Mouse (Mus musculus): ENCODE measurements around the gene Nhp2. TPM values are rescaled to one million over a fixed set of nuclear protein-coding genes. Genes with fewer than 3 reads are reported as not detected.
"Not testable (repeated sequence)": the region's sequence is repeated elsewhere in the genome, so short reads cannot be mapped to it uniquely, and the experiment has no call there.

Gene Nhp2
- polyA plus RNA-seq, 1 experiment from 2014 or later, result 279 TPM

GRCm38 (mm10) chr11:51632130-51632753 is 12.7 kb downstream of the Nhp2 start:
- H3K27me3 ChIP-seq (ENCODE audit: poor library complexity, severe bottlenecking), result no peaks in the 10 kb centered on the region

DNA sequence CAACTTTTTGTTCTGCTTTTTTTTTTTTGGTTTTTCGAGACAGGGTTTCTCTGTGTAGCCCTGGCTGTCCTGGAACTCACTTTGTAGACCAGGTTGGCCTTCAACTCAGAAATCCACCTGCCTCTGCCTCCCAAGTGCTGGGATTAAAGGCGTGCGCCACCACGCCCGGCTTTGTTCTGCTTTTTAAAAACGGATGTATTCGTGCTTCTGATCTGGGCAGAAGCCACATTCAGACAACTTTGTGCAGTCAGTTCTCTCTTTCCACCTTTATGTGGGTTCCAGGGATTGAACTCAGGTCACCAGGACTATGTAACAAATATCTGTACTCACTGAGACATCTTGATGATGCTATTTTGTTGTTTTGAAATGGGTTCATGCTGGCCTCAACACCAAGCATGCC is 13.7 kb downstream of the Nhp2 start:
- WGBS, result 88% methylated on average over 7 of the region's 7 CpGs
- H3K9me3 ChIP-seq; H3K27me3 ChIP-seq (ENCODE audit: poor library complexity, severe bottlenecking); DNase-seq (ENCODE audit: extremely low spot score, low spot score); H3K27ac ChIP-seq; H3K4me3 ChIP-seq: not testable (repeated sequence)
- Histone ChIP-seq H3K4me1 (peaks cover 36% of the 10 kb centered on the region), H3K36me3 (replicated peaks) (peaks cover 26% of the 10 kb centered on the region)

More at GRCm38 (mm10) chr11:51632130-51632753, 12.7 kb downstream of the Nhp2 start:
- DNase-seq (ENCODE audit: extremely low spot score, low spot score), result no peak
- WGBS, result 92% methylated on average over 6 of the region's 6 CpGs
- H3K27ac ChIP-seq, result no peak overlapping the region
- peaks cover 27% of the 10 kb centered on the region for H3K4me1 ChIP-seq
- no peaks in the 10 kb centered on the region for H3K9me3 ChIP-seq
- H3K4me3 ChIP-seq, result no peak overlapping the region
- H3K36me3 ChIP-seq (replicated peaks), result peaks cover 35% of the 10 kb centered on the region

GRCm38 (mm10) chr11:51633721-51634120 is 14.2 kb downstream of the Nhp2 start:
- Histone ChIP-seq H3K4me1 (peaks cover 41% of the 10 kb centered on the region), H3K27ac (no peak overlapping the region), H3K4me3 (no peak overlapping the region), H3K36me3 (replicated peaks) (peaks cover 22% of the 10 kb centered on the region), H3K9me3 (no peaks in the 10 kb centered on the region), H3K27me3 (ENCODE audit: poor library complexity, severe bottlenecking) (no peaks in the 10 kb centered on the region)
- 95% methylated on average over 3 of the region's 3 CpGs for WGBS
- no peak for DNase-seq (ENCODE audit: extremely low spot score, low spot score)

GRCm38 (mm10) chr11:51635127-51635524 is 15.6 kb downstream of the Nhp2 start:
- peak overlapping the region; percentile 86 for H3K27ac ChIP-seq
- H3K4me3 ChIP-seq, result peak overlapping the region; percentile 63
- H3K4me1 ChIP-seq, result peaks cover 41% of the 10 kb centered on the region
- no peaks in the 10 kb centered on the region for H3K9me3 ChIP-seq
- H3K36me3 ChIP-seq (replicated peaks), result 0 out of 2 replicates have a peak, but pooled peaks cover 10% of the 10 kb centered on the region
- no peaks in the 10 kb centered on the region for H3K27me3 ChIP-seq (ENCODE audit: poor library complexity, severe bottlenecking)
- DNase-seq (ENCODE audit: extremely low spot score, low spot score), result no peak
- 27% methylated on average over 6 of the region's 6 CpGs for WGBS

- under 1% methylated on average over 61 of the region's 61 CpGs for WGBS
- H3K27me3 ChIP-seq (ENCODE audit: poor library complexity, severe bottlenecking), result no peaks in the 10 kb centered on the region
- peaks cover 41% of the 10 kb centered on the region for H3K4me1 ChIP-seq
- 0 out of 2 replicates have a peak, but pooled peaks cover 10% of the 10 kb centered on the region for H3K36me3 ChIP-seq (replicated peaks)
- no peaks in the 10 kb centered on the region for H3K9me3 ChIP-seq
- peak; percentile 84 for DNase-seq (ENCODE audit: extremely low spot score, low spot score)
- peak within 1 kb of the TSS; percentile 63 for H3K4me3 ChIP-seq
- H3K27ac ChIP-seq, result peak within 1 kb of the TSS; percentile 86
These were observed 16.2 kb downstream of the Nhp2 start, which contains the start of gene Rmnd5b for GRCm38 (mm10) chr11:51635525-51636322. Rmnd5b (minus strand) TSS chr11:51635896.

- peak overlapping the region; percentile 86 for H3K27ac ChIP-seq
These were observed 16.8 kb downstream of the Nhp2 start for GRCm38 (mm10) chr11:51636323-51636684.

GRCm38 (mm10) chr11:51637971-51638414 is 18.5 kb downstream of the Nhp2 start:
- WGBS, result 2% methylated on average over 17 of the region's 17 CpGs
- H3K27me3 ChIP-seq (ENCODE audit: poor library complexity, severe bottlenecking), result no peaks in the 10 kb centered on the region
- H3K36me3 ChIP-seq (replicated peaks), result peaks cover 17% of the 10 kb centered on the region
- H3K27ac ChIP-seq, result peak overlapping the region; percentile 81
- no peaks in the 10 kb centered on the region for H3K9me3 ChIP-seq
- peak; percentile 67 for DNase-seq (ENCODE audit: extremely low spot score, low spot score)
- peak overlapping the region; percentile 38 for H3K4me3 ChIP-seq
- peaks cover 41% of the 10 kb centered on the region for H3K4me1 ChIP-seq

More at GRCm38 (mm10) chr11:51636323-51636684, 16.8 kb downstream of the Nhp2 start:
- peak; percentile 65 for DNase-seq (ENCODE audit: extremely low spot score, low spot score)
- no peaks in the 10 kb centered on the region for H3K27me3 ChIP-seq (ENCODE audit: poor library complexity, severe bottlenecking)
- 5% methylated on average over 6 of the region's 6 CpGs for WGBS
- H3K9me3 ChIP-seq, result no peaks in the 10 kb centered on the region
- H3K4me3 ChIP-seq, result peak overlapping the region; percentile 63
- 0 out of 2 replicates have a peak, but pooled peaks cover 7% of the 10 kb centered on the region for H3K36me3 ChIP-seq (replicated peaks)
- peaks cover 41% of the 10 kb centered on the region for H3K4me1 ChIP-seq

GRCm38 (mm10) chr11:51638497-51638896 is 19.0 kb downstream of the Nhp2 start:
- whole genome bisulfite sequencing, result 74% methylated on average over 5 of the region's 5 CpGs

GRCm38 (mm10) chr11:51640748-51641147 is 21.2 kb downstream of the Nhp2 start:
- no peak overlapping the region for H3K27ac ChIP-seq
- H3K4me1 ChIP-seq, result peaks cover 38% of the 10 kb centered on the region
- peaks cover 41% of the 10 kb centered on the region for H3K36me3 ChIP-seq (replicated peaks)
- H3K9me3 ChIP-seq, result no peaks in the 10 kb centered on the region
- 91% methylated on average over 7 of the region's 7 CpGs for WGBS
- H3K4me3 ChIP-seq, result no peak overlapping the region
- H3K27me3 ChIP-seq (ENCODE audit: poor library complexity, severe bottlenecking), result 0 out of 2 replicates have a peak, but pooled peaks cover 12% of the 10 kb centered on the region
- DNase-seq (ENCODE audit: extremely low spot score, low spot score), result no peak

More at GRCm38 (mm10) chr11:51638497-51638896, 19.0 kb downstream of the Nhp2 start:
- H3K36me3 ChIP-seq (replicated peaks), result peaks cover 21% of the 10 kb centered on the region
- no peak for DNase-seq (ENCODE audit: extremely low spot score, low spot score)
- H3K4me3 ChIP-seq, result peak overlapping the region; percentile 38; the same call in 1 of the 2 replicates
- H3K27me3 ChIP-seq (ENCODE audit: poor library complexity, severe bottlenecking), result 0 out of 2 replicates have a peak, but pooled peaks cover 3% of the 10 kb centered on the region
- H3K9me3 ChIP-seq, result no peaks in the 10 kb centered on the region
- peaks cover 43% of the 10 kb centered on the region for H3K4me1 ChIP-seq
- peak overlapping the region; percentile 81 for H3K27ac ChIP-seq

DNA sequence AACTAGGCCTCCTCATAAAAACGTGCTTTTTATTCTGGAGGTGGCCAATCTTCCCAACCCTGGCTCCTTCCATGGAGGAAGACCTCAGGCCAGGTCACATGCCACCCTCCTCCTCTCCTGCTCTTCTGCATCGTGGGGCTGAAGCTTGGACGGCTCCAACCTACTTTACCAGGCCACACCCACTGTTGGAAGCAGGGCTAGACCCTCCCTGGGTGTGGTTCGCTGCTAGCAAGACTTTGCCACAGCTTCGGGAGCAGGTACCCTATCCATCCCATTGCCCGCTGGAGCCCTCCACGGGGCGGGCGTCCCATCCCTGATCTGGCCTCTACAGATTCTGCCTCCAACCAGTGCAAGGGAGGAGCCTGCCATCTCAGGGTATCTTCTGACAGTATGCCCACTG is 23.7 kb downstream of the Nhp2 start:
- H3K4me3 ChIP-seq, result no peak overlapping the region
- 76% methylated on average over 9 of the region's 9 CpGs for WGBS
- peaks cover 43% of the 10 kb centered on the region for H3K36me3 ChIP-seq (replicated peaks)
- H3K27me3 ChIP-seq (ENCODE audit: poor library complexity, severe bottlenecking), result 0 out of 2 replicates have a peak, but pooled peaks cover 12% of the 10 kb centered on the region
- H3K4me1 ChIP-seq, result peaks cover 39% of the 10 kb centered on the region
- no peak overlapping the region for H3K27ac ChIP-seq
- DNase-seq (ENCODE audit: extremely low spot score, low spot score), result no peak
- no peaks in the 10 kb centered on the region for H3K9me3 ChIP-seq

DNA sequence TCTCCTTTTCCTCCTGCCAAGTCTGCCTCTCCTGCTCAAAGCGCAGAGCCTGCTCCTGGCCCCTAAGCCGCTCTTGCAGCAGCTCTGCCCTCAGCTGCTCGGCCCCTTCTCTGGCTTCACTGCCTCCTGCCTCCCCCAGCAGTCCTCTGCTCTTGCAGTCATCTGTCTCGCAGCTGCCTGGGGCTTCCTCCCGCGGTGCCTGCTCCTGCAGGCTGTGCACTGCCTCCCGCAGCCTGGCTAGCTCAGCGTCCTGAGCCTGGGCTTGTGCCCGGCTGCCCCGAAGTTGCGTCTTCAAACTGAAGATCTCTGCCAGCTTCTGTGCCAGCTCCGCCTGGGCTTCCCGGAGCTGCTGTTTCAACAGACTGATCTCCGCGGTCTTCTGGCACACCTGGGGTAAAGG is 24.2 kb downstream of the Nhp2 start:
- DNase-seq (ENCODE audit: extremely low spot score, low spot score), result no peak
- Histone ChIP-seq H3K4me1 (peaks cover 40% of the 10 kb centered on the region), H3K27ac (peak overlapping the region; percentile 62; the same call in 1 of the 2 replicates), H3K9me3 (no peaks in the 10 kb centered on the region), H3K36me3 (replicated peaks) (peaks cover 43% of the 10 kb centered on the region), H3K27me3 (ENCODE audit: poor library complexity, severe bottlenecking) (0 out of 2 replicates have a peak, but pooled peaks cover 12% of the 10 kb centered on the region), H3K4me3 (no peak overlapping the region)
- WGBS, result 57% methylated on average over 15 of the region's 15 CpGs

DNA sequence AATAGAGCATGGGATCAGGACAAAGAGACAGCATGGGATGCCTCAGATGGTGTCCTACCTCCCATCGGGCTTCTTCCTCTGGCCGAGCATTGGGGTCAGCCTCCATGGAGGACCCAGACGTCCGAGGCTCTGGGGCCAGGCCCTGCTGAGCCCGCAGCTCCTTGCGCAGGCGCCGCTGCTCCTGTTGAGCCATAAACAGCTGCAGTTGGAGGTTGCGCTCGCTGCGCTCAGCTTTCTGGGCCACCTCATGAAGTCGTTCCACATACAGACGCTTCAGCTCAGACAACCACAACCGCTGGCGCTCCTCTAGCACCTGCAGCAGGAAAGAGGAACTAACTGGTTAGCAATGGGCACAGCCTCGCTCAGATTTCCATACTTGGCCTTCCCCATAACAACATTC is 24.7 kb downstream of the Nhp2 start:
- Histone ChIP-seq H3K27ac (peak overlapping the region; percentile 62; the same call in 1 of the 2 replicates), H3K4me3 (no peak overlapping the region), H3K4me1 (peaks cover 45% of the 10 kb centered on the region), H3K9me3 (no peaks in the 10 kb centered on the region), H3K27me3 (ENCODE audit: poor library complexity, severe bottlenecking) (peaks cover 16% of the 10 kb centered on the region), H3K36me3 (replicated peaks) (peaks cover 43% of the 10 kb centered on the region)
- DNase-seq (ENCODE audit: extremely low spot score, low spot score), result no peak
- WGBS, result 82% methylated on average over 16 of the region's 16 CpGs
